Mouse (Mus musculus) brain, embryonic 14.5 days (tissue): Measurements from ENCODE around the gene Rpl9-ps1.

Experiments used
- CTCF ChIP-seq: fragments of 200-500 bp; IDR thresholded peaks from 2 replicates; pipeline ENCODE4 v1.5.1; 2012; ENCODE audit warnings: inconsistent platforms, mild to moderate bottlenecking, moderate library complexity, borderline replicate concordance; ENCODE audit not compliant: insufficient read depth, insufficient read length; ENCODE audit errors: extremely low read depth
- POLR2A ChIP-seq: fragments of 200-500 bp; IDR thresholded peaks from 2 replicates; pipeline ENCODE4 v1.6.1; 2012; ENCODE audit warnings: mild to moderate bottlenecking, inconsistent platforms, borderline replicate concordance; ENCODE audit not compliant: poor library complexity, insufficient read depth, insufficient read length, severe bottlenecking; ENCODE audit errors: extremely low read depth

DNA sequence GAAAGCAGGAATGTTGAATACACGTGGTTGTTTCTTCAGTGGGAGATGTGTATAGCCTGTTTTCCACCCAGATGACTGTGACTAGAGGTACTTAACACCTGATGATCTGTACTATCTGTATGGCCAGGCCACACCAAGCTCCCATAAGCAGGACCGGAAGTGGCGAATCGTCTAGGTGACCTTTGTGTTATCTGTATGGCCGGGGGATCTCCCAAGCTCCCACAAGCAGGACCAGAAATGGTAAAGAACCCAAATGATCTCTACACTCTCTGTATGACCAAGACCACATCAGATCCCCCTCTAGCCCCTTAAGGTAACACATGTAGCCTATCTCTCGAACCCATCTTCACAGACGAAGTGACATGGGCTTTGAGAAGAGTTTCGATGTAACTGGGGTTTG, 9.2 kb upstream of the Rpl9-ps1 start:
- no peak for TF ChIP-seq CTCF
- TF ChIP-seq POLR2A, result no peak
